Mouse (Mus musculus): ENCODE measurements around the gene 1700001J03Rik.
"Not testable (repeated sequence)": the region's sequence is repeated elsewhere in the genome, so short reads cannot be mapped to it uniquely, and the experiment has no call there.

Gene 1700001J03Rik

GRCm38 (mm10) chr5:146185204-146185603 lies at the start of gene 1700001J03Rik:
1700001J03Rik (minus strand) TSS chr5:146185304.
- not testable (repeated sequence) for DNase-seq (ENCODE audit: low spot score)

GRCm38 (mm10) chr5:146234336-146234735 lies 49.2 kb upstream of the 1700001J03Rik start:
- DNase-seq (ENCODE audit: low spot score): no peak

- DNase-seq (ENCODE audit: low spot score): no peak
These were observed 47.7 kb upstream of the 1700001J03Rik start for GRCm38 (mm10) chr5:146232816-146233215.

DNA sequence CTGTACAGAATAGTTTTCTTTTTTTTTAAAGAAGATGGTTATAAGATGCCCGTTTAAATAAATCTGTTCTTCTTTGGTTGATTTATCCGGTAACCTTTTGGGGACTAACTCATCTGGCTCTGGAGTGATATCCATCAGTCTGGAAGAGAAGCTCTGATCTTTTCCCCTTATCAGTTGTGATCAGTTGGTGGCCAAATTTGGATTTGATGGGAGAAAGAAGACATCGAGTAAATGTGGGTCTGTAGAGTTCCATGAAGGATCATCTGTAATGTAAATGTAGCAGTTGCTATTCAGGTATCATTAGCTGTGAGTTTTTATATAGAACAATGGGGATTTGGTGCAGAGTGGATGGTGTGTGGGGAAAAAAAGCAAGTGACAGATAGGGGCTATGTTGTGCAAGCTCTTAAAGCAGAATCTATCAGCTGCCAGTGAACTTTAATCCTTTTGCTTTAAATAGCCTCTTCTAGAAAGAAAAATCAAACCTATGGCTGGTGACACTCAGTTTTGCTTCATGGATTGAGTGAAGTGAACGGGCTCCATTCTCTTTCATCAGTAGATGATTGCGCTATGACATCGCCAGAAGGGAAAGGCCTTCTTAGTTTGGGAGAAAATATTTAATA lies 47.1 kb upstream of the 1700001J03Rik start:
- DNase-seq (ENCODE audit: low spot score): peak; percentile 20

GRCm38 (mm10) chr5:146231655-146231996 lies 46.5 kb upstream of the 1700001J03Rik start:
- DNase-seq (ENCODE audit: low spot score): no peak

DNA sequence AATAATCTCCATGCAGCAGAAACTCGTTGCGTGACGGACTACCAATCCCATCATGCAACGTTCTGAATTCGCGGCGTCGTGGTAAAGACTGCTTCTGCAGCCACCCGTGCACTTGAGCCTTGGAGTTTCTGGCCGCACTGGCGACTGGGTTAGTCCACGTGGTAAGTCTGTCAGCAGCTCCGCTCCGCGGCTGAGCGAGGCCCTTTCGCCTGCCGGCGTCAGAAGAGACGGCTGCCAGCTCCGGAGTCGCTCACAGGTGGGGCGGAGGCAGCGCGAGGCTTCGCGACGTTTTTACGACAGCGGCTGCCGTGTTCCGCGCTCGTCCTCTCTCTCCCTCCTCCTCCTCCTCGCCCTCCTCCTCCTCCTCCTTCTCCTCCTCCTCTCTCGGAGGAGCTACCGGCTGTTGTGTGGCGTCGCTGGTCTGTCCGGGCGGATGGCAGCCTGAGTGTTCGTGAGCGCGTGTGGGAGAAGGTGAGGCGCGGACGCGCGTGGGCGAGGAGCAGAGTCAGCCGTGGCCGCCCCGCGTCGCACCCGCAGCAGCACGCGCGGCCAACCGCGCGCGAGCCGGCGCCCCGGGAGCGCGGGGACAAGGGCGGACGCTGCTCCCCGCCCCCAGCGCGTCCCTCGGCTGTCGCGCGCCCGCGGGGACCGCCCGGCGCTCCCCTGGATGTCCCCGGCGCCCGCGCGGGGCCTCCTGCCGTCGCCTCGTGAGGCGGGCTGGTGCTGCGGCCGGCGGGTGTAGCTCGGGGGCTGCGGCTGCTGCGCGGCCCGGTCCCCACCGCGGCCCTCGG lies 46.0 kb upstream of the 1700001J03Rik start, which contains the start of gene Cdk8:
Cdk8 (plus strand) TSS at position 367 of the 791 bp plus-strand sequence.
- peak; percentile 98 for DNase-seq (ENCODE audit: low spot score)

GRCm38 (mm10) chr5:146229869-146230650 lies 45.0 kb upstream of the 1700001J03Rik start:
- peak; percentile 26 for DNase-seq (ENCODE audit: low spot score)

- DNase-seq (ENCODE audit: low spot score): no peak
These were observed 42.4 kb upstream of the 1700001J03Rik start for GRCm38 (mm10) chr5:146227496-146227895.

DNA sequence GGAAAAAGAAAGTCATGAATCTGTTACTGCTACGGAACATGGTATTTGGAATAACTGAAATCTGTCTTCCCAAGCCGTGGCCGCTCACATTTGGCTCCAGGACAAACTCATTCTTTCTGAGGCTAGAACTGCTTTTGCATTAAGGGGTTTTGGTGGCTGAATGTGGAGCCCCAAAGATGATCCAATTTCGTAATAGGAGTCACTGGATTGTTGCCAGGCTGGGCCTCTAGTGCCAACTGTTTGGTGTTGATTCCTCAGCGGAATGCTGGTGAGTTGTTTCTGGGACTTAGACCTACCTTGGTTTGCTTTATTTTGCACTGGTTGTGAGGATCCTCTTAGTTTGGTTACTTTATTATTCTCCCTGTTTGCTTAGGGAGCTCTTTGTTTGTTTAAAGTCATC lies 38.7 kb upstream of the 1700001J03Rik start:
- no peak for DNase-seq (ENCODE audit: low spot score)

- no peak for DNase-seq (ENCODE audit: low spot score)
These were observed 36.6 kb upstream of the 1700001J03Rik start for GRCm38 (mm10) chr5:146221722-146222121.

GRCm38 (mm10) chr5:146220879-146221714 lies 36.0 kb upstream of the 1700001J03Rik start, which contains the start of gene Rnf6:
Rnf6 (minus strand) TSS chr5:146221555.
- DNase-seq (ENCODE audit: low spot score): peak; percentile 97

DNA sequence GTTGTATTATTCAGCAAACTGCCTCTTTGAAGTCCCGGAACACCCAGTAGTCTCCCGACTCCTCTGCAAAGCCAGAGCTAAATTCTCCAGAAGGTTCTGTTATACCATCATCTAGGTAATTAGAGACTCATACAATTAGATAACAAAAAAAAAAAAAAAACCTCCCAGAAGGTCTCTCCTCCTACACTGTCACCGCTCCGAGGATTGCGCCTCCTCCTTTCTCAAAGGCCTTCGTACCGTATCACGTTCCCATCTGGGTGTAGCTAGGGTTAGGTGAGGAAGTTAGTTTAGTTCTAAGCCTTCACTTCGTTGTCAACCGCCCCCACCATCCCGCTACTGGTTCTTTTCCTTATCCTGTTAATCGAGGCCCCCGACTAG lies 35.4 kb upstream of the 1700001J03Rik start:
- no peak for DNase-seq (ENCODE audit: low spot score)

DNA sequence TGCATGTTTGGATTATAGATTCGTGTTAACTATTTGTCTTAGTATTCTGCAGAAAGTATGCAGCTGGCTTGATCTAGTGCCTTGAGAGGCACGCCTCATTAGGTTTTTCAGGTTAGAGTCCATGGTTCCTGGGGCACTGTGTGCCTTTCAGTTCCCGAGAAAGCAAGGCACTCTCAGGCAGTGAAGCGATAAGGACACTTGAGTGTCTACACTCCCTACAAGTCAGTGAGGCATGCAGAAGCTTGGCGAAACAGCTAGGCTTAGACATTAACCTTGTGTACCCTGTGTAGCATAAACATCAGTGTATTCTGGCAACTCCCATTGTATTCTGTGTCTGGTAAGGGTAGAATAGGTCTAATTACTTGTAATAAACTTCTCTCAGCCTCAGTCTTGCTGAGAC lies 20.4 kb upstream of the 1700001J03Rik start:
- no peak for DNase-seq (ENCODE audit: low spot score)

- DNase-seq (ENCODE audit: low spot score): no peak
These were observed 18.8 kb upstream of the 1700001J03Rik start for GRCm38 (mm10) chr5:146203921-146204320.

DNA sequence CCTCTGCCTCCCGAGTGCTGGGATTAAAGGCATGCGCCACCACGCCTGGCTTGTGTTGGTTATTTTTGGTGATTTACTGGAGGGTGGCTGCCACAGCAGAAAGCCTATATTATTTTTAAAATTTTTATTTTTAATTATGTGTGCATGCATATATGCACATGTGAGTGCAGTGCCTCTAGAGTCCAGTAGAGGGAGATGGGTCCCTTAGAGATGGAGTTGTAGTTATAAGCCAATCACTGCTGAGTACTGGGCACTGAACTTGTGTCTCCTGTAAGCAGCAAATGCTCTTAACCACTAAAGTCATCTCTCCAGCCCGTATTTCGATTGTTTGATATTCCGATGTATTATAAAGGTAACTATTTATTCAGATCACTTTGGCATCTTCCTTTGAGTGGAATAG lies 15.5 kb upstream of the 1700001J03Rik start:
- DNase-seq (ENCODE audit: low spot score): no peak

GRCm38 (mm10) chr5:146199540-146199939 lies 14.4 kb upstream of the 1700001J03Rik start:
- DNase-seq (ENCODE audit: low spot score): no peak

- DNase-seq (ENCODE audit: low spot score): no peak
These were observed 14.0 kb upstream of the 1700001J03Rik start for GRCm38 (mm10) chr5:146199073-146199472.

DNA sequence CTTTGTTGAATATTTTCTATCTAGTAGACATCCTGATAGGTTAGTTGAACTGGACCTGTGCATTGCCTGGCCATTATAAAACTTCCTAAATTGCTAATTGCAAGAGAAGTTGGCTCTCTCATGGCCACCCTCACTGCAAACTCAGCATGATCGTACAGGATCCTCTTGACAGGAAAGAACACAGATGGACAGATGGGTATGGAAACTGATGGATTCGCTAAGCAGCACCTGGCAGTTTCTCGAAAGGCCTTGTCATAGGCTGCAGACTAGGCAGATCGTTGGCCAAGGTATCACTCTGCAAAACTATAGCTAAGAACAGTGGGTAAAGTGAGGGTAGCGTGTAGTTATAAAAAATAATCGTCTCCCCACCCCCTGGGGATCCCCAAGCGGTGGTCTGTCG lies 8.3 kb upstream of the 1700001J03Rik start:
- no peak for DNase-seq (ENCODE audit: low spot score)

DNA sequence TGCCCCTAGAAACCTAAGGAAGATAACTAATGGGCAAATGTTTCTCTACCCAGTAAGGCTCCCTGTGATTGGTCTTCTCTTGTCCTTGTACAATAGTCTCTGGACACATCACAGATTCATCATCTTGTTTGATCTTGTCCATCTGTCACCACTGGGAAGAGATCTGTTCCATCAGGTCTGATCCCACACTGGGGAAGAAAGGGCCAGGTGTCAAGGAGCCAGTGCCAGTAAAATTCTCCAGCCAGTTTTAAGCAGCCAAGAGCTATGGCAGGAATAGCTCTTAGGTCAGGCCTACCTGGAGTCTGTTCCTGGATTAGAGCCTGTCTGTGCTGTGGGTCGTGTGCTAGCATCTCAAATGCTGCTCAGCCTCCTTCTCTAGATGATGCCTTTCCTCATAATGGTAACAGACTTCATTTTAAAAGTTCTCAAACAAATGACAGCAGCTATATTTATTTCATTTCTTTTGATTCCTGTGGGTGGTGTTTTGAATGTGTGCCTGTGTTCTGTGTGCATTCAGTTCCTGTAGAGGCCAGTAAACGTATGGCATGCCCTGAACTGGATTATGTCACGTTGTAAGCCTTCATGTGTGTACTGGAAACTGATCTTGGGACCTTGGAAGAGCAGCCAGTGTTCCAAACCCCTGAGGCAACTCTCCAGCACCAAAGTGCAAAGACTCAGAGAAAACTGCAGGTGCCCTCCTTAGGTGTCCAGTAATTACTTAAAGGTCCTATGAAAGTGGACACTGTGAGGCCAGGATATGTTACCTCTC lies 5.6 kb upstream of the 1700001J03Rik start:
- DNase-seq (ENCODE audit: low spot score): no peak

- DNase-seq (ENCODE audit: low spot score): no peak
These were observed 5.0 kb upstream of the 1700001J03Rik start for GRCm38 (mm10) chr5:146190093-146190492.

DNA sequence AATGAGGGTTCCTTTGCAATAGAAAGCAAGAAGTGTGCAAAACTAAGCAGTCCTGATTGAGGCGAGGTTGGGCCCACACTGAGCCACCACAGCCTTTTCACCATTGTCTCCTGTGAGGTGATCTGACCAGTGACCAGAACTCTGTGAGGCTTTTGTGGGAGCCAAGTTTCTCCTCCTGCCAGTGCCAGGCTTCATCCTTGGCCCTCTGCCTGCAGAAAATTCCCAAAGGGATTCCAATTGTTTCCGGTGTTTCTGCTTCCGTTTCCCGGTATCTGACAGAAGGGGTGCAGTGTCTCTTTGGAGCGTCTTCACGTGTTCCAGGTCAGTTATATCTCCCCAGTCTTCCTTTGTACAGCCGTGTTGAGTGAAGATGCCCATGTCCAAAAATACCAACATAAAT lies 3.6 kb upstream of the 1700001J03Rik start:
- no peak for DNase-seq (ENCODE audit: low spot score)

All from MN1 (cell line).